Mouse (Mus musculus) forebrain, embryonic 12.5 days (tissue): Measurements from ENCODE around the gene Rfx4. TPM values are rescaled to one million over a fixed set of nuclear protein-coding genes. Genes with fewer than 3 reads are reported as not detected.
A peak's percentile ranks its signal among the peaks of the same experiment; 100 is the strongest.

ENCODE experiments used
- ATAC-seq: fragments of 200-750 bp; cut with Nextera tagmentation; 2 replicates; pipeline ENCODE4 v1.8.0; 2017; ENCODE audit warnings: moderate TSS enrichment; ENCODE audit not compliant: low FRiP score
- H3K27ac ChIP-seq: fragments of 300-500 bp; sonication (generic); 2 replicates; pipeline ENCODE4 v1.5.1; 2016; ENCODE audit warnings: mild to moderate bottlenecking
- H3K27me3 ChIP-seq: fragments of 300-500 bp; sonication (generic); 2 replicates; pipeline ENCODE4 v1.6.1; 2016; ENCODE audit warnings: mild to moderate bottlenecking
- H3K36me3 ChIP-seq: fragments of 300-500 bp; sonication (generic); replicated peaks from 2 replicates; pipeline ENCODE4 v1.6.1; 2016; ENCODE audit warnings: mild to moderate bottlenecking
- H3K4me1 ChIP-seq: fragments of 300-500 bp; sonication (generic); 2 replicates; pipeline ENCODE4 v1.6.1; 2016
- H3K4me2 ChIP-seq: fragments of 300-500 bp; sonication (generic); 2 replicates; pipeline ENCODE4 v1.6.1; 2016; ENCODE audit warnings: mild to moderate bottlenecking, moderate library complexity
- H3K4me3 ChIP-seq: fragments of 300-500 bp; sonication (generic); replicated peaks from 2 replicates; pipeline ENCODE4 v1.5.1; 2016; ENCODE audit warnings: mild to moderate bottlenecking
- H3K9ac ChIP-seq: fragments of 300-500 bp; sonication (generic); 2 replicates; pipeline ENCODE4 v1.6.1; 2016; ENCODE audit warnings: mild to moderate bottlenecking
- H3K9me3 ChIP-seq: fragments of 300-500 bp; sonication (generic); 2 replicates; pipeline ENCODE4 v1.6.1; 2016
- WGBS: fragments of 180-500 bp; shearing (Covaris S2); methylation state at CpG from one replicate; pipeline ENCODE4 v1.1.7; 2016; 5-methylcytosine and 5-hydroxymethylcytosine counted together
- polyA plus RNA-seq: library from polyadenylated mRNA; unstranded; fragments of >200 nt; fragmentation: Nextera tagmentation; extraction: Ambion mirVana; gene quantifications from 2 replicates; pipeline ENCODE4 v1.2.1, GENCODE M21; 2016

Rfx4 gene
- polyA plus RNA-seq, 1 experiment from 2014 or later = 26.5 TPM

DNA sequence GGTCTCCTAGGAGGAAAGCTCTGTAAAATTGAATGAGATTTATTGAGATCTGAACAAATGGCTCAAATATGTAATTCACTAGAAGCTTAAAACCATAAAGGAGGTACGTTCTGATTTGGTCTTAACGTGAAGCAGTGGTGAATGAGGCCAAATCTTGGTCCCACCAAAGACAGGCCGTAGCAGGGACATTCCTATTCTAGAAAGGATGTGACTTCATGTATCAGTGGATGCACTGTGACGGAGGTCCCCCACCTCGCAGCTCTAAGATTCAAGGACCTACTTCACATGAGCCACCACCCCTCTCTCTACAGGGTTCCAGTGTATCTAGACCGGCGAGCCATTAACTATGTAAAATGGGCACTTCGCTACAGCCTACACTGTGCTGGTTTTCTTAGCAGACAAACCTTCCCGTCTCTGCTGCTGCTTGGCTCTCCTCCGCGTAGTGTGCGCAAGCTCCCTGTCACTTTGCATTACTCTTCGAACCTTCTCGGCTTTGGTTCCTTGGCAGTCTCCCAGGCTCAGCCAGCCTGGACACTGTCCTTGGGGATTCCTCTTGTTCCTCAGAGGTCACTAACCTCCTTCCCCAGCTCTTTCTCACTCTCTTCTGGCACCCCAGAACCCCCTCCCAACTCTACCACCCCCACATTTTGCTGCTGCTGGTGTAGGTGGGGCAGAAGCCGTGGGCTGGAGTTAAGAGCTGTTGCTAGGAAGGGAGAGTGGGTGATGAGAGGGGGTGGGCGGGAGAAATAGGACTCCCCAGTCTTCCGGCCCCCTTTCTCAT is 153.3 kb downstream of the Rfx4 start:
- Histone ChIP-seq H3K4me2 (no peak overlapping the region), H3K9ac (no peak overlapping the region), H3K4me1 (peaks cover 31% of the 10 kb centered on the region), H3K9me3 (no peaks in the 10 kb centered on the region), H3K27ac (no peak overlapping the region), H3K4me3 (no peak overlapping the region), H3K27me3 (peaks cover 41% of the 10 kb centered on the region), H3K36me3 (peaks cover 16% of the 10 kb centered on the region)
- WGBS = 71% methylated on average over 17 of the region's 17 CpGs
- ATAC-seq = no peak

DNA sequence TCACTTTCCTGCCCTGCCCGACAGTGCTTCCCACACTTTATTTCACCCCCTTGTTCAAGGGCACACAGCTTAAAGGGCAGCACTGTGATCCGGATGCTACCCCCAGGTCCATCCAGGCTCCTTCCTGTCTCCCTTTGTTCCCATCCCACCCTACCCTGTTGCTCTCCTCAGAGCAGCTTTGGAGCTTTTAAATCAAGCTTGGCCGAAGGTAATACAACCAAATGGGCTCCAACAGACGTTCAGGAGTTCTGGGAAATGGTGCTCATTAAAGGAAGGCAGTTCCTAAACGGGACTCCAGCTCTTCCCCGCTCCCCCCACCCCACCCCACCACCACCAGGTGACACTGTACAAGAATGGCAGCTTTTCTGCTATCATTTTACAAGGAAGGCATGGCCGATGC is 154.3 kb downstream of the Rfx4 start:
- H3K4me3 ChIP-seq = no peak overlapping the region
- no peak overlapping the region for H3K27ac ChIP-seq
- no peak overlapping the region for H3K9ac ChIP-seq
- peaks cover 6% of the 10 kb centered on the region for H3K36me3 ChIP-seq
- peaks cover 31% of the 10 kb centered on the region for H3K4me1 ChIP-seq
- no peak for ATAC-seq
- peaks cover 45% of the 10 kb centered on the region for H3K27me3 ChIP-seq
- no peaks in the 10 kb centered on the region for H3K9me3 ChIP-seq
- H3K4me2 ChIP-seq = no peak overlapping the region
- 12% methylated on average over 7 of the region's 7 CpGs for WGBS

DNA sequence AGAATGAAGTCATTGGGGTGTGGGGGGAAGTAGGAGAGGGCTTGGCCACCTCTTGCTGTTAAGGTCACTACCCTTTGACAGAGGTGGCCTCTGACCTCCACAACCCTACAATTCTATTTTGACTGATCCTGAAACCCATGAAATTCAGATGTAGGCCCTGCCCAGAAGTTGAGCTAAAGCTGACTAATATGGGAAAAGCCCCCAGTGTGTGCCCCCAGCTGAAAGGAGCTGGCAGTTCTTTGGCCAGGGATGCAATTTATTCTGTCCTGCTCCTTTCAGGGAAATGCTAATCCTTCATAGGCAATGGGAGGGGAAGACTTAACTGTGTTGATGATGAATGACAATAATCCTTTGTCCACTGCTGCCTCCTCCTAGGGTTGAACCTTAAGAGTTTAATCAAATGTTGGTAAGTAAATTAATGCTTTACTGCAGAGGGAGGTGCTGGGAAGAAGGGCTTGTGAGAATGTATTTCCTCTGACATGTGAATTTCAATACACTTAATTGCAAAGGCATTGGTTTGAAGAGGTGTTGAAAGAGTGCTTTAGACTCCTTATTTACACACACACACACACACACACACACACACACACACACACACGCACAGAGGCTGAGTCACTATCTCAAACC is 155.0 kb downstream of the Rfx4 start:
- 0% methylated on average over 1 of the region's 1 CpGs for WGBS
- Histone ChIP-seq H3K4me2 (no peak overlapping the region), H3K9me3 (no peaks in the 10 kb centered on the region), H3K27ac (0 out of 2 replicates have a peak overlapping the region, but pooled peaks have one; percentile 8), H3K36me3 (no peaks in the 10 kb centered on the region), H3K9ac (no peak overlapping the region), H3K27me3 (peaks cover 45% of the 10 kb centered on the region), H3K4me3 (no peak overlapping the region), H3K4me1 (peaks cover 31% of the 10 kb centered on the region)
- peak; percentile 51; the same call in 1 of the 2 replicates for ATAC-seq

DNA sequence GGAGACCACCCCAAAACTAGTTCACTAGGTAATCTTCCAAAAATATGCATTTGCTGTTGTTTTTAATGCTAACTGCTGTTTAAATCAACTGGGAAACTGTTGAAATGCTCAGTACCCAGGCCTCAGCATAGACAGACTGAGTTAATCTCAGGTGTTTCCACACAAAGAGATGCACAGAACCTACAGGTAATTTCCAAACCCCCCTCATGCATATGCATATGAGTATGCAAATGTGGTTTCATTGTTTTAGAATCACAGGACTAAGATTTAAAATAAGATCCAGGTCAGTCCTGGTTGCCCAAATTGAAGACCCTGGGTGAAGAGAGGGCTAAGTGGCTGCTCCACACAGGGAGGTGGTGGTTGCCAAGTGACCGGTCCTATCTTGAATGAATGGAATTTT is 157.3 kb downstream of the Rfx4 start:
- Histone ChIP-seq H3K27ac (no peak overlapping the region), H3K4me3 (no peak overlapping the region), H3K36me3 (no peaks in the 10 kb centered on the region), H3K4me1 (peaks cover 34% of the 10 kb centered on the region), H3K27me3 (peaks cover 42% of the 10 kb centered on the region), H3K9me3 (no peaks in the 10 kb centered on the region), H3K4me2 (no peak overlapping the region), H3K9ac (no peak overlapping the region)
- no peak for ATAC-seq
- 74% methylated on average over 1 of the region's 1 CpGs for WGBS

DNA sequence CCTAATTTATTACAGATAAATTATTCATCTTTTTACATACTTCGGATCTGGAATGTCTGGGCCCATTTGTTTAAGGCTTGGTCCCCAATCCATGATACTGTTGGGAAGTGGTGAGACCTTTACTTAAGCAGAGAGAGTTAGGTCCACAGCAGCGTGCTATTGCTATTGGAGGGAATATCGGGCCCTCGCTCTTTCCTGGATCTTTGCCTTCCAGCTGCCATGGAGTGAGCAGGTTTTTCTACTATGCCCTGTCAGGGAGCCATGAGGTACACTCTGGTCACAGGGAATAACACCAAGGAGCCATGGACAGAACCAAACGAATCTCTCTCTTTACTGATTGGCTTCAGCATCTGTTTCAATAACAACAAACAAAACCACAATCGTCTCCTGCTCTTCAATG is 159.6 kb downstream of the Rfx4 start:
- WGBS = 87% methylated on average over 6 of the region's 6 CpGs
- H3K27ac ChIP-seq = no peak overlapping the region
- H3K36me3 ChIP-seq = no peaks in the 10 kb centered on the region
- H3K9ac ChIP-seq = no peak overlapping the region
- no peak overlapping the region for H3K4me3 ChIP-seq
- H3K9me3 ChIP-seq = no peaks in the 10 kb centered on the region
- peaks cover 20% of the 10 kb centered on the region for H3K27me3 ChIP-seq
- ATAC-seq = no peak
- peaks cover 38% of the 10 kb centered on the region for H3K4me1 ChIP-seq
- no peak overlapping the region for H3K4me2 ChIP-seq

DNA sequence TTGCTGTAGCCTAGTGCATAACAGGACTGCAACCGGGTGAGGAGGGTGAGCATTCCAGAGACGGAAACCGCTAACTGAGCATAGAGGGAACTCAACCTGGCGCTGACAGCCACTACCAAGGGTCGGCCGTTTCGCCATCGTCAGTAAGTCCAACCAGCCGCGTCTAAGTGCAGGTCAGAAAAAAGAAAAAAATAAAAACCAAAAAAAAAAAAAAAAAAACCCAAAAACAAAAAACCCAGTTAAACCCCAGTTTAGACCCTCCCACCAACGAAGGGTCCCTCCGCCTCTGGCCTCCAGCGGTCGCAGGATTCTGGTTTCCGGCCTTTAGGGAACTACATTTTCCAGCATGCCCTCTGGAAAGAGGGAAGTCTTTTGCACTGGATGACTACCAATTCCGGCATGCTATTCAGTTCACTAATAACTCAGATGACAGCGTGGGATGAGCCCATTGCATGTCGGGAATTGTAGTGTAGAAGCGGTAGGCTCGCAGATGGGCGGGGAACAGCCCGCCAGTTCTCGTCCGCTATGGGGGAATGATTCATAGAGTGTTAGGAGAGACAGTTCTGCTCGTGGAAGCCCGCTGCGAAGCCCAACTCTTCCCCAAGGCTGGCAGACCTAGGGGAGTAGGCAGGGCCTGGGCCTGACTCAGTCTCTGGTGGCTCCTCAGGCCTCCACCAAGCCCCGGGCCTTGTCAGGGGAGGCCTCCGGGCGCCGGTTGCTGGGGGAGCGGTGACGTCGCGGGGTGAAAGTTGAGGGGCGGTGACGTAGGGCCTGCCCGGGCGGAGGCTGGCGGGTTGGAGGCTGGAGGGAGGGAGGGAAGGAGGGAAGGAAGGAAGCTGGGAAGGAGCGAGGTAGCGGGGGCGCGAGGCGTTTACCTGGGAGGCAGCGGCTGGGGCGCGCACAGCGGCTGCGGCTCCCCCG is 161.2 kb downstream of the Rfx4 start, which contains the start of gene Ric8b:
TSS of gene Ric8b (plus strand) at position 807 of the 921 bp plus-strand sequence.
- Histone ChIP-seq H3K36me3 (no peaks in the 10 kb centered on the region), H3K9me3 (no peaks in the 10 kb centered on the region), H3K27ac (peak within 1 kb of the TSS; percentile 94), H3K9ac (peak within 1 kb of the TSS; percentile 88), H3K4me1 (peaks cover 23% of the 10 kb centered on the region), H3K4me3 (peak within 1 kb of the TSS; percentile 81), H3K4me2 (peak within 1 kb of the TSS; percentile 86), H3K27me3 (peaks cover 15% of the 10 kb centered on the region)
- WGBS = under 1% methylated on average over 47 of the region's 51 CpGs
- ATAC-seq = peak; percentile 97

DNA sequence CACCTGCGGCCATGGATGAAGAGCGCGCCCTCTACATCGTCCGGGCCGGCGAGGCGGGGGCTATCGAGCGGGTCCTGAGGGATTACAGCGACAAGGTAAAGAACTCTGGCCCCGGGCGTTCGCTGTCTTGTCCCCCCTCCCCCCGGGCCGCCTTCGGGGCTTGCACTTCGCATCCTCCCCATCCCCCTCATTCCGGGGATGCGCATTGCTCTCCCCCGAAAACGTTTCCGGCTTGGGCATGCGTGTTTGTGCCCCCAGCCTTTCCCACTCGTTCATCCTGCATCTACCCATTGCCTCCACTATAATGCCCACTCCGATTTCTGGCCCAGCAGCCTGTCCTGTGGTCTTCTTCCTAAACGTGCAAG is 161.9 kb downstream of the Rfx4 start:
- peak overlapping the region; percentile 86 for H3K4me2 ChIP-seq
- peaks cover 11% of the 10 kb centered on the region; the same call in 1 of the 2 replicates for H3K27me3 ChIP-seq
- no peak; the same call in 1 of the 2 replicates for ATAC-seq
- H3K27ac ChIP-seq = peak overlapping the region; percentile 94
- H3K36me3 ChIP-seq = no peaks in the 10 kb centered on the region
- WGBS = under 1% methylated on average over 24 of the region's 27 CpGs
- H3K9ac ChIP-seq = peak overlapping the region; percentile 88
- H3K4me1 ChIP-seq = peaks cover 23% of the 10 kb centered on the region
- H3K4me3 ChIP-seq = peak overlapping the region; percentile 81
- H3K9me3 ChIP-seq = no peaks in the 10 kb centered on the region

DNA sequence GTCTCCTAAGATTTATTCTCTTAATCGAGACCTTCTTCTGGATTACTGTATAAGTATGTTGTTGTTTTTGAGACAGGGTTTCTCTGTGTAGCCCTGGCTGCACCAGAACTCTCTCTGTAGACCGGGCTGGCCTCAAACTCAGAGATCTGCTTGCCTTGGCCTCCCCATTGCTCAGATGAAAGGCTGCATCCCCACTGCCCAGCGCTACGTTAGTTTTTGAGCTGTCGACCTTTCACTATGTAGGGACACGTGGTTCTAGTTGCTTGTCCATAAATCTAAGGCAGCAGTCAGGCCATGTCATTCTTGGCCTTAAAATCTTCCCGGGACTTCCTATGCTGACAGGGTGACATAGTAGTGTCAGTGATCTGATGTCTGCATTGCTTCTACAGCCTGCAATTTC is 170.5 kb downstream of the Rfx4 start:
- WGBS = 86% methylated on average over 7 of the region's 7 CpGs
- no peaks in the 10 kb centered on the region for H3K9me3 ChIP-seq
- H3K36me3 ChIP-seq = peaks cover 24% of the 10 kb centered on the region
- no peak for ATAC-seq
- no peaks in the 10 kb centered on the region for H3K27me3 ChIP-seq
- no peak overlapping the region for H3K4me3 ChIP-seq
- peaks cover 2% of the 10 kb centered on the region; the same call in 1 of the 2 replicates for H3K4me1 ChIP-seq
- no peak overlapping the region for H3K4me2 ChIP-seq
- no peak overlapping the region for H3K9ac ChIP-seq
- H3K27ac ChIP-seq = no peak overlapping the region

DNA sequence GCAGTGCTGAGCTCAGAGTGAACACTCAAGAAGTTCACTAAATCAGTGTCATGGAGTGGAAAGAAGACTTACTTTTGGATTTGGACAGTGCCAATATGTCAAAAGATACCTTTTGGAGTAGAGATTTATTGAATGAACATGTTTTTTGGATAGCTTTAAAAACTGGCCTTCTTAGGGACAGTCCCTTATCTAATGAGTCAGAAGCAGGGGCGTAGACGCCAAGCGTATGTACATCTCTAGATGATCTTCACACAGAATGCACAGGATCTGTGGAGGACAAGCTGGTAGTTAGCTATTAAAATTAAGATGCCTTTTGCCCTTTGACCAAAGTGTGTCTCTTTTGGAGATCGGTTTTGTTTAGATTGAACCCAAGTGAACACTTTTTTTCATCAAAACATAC is 171.0 kb downstream of the Rfx4 start:
- Histone ChIP-seq H3K36me3 (peaks cover 24% of the 10 kb centered on the region), H3K4me3 (no peak overlapping the region), H3K4me1 (peaks cover 2% of the 10 kb centered on the region; the same call in 1 of the 2 replicates), H3K4me2 (no peak overlapping the region), H3K9ac (no peak overlapping the region), H3K9me3 (no peaks in the 10 kb centered on the region), H3K27ac (no peak overlapping the region), H3K27me3 (no peaks in the 10 kb centered on the region)
- WGBS = 95% methylated on average over 4 of the region's 4 CpGs
- no peak for ATAC-seq

DNA sequence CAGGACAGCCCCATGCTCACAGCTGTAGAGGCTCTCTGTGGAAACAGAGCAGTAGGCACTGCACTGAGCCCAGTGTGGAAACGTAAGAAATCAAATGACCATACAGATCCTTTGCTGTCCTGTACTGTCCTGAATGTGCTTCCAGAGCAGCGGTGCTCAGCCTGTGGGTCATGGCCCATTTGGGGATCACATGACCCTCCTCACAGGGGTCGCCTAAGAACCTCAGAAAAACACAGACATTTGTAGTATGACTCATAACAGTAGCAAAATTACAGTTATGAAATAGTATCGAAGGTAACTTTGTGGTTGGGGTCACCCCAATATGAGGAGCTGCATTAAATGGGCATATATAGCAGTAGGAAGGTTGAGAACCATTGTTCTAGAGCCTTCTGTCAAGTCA is 172.6 kb downstream of the Rfx4 start:
- Histone ChIP-seq H3K4me1 (peaks cover 2% of the 10 kb centered on the region; the same call in 1 of the 2 replicates), H3K36me3 (peaks cover 24% of the 10 kb centered on the region), H3K9ac (no peak overlapping the region), H3K27ac (no peak overlapping the region), H3K9me3 (no peaks in the 10 kb centered on the region), H3K4me3 (no peak overlapping the region), H3K27me3 (no peaks in the 10 kb centered on the region), H3K4me2 (no peak overlapping the region)
- 89% methylated on average over 4 of the region's 4 CpGs for WGBS
- ATAC-seq = no peak

DNA sequence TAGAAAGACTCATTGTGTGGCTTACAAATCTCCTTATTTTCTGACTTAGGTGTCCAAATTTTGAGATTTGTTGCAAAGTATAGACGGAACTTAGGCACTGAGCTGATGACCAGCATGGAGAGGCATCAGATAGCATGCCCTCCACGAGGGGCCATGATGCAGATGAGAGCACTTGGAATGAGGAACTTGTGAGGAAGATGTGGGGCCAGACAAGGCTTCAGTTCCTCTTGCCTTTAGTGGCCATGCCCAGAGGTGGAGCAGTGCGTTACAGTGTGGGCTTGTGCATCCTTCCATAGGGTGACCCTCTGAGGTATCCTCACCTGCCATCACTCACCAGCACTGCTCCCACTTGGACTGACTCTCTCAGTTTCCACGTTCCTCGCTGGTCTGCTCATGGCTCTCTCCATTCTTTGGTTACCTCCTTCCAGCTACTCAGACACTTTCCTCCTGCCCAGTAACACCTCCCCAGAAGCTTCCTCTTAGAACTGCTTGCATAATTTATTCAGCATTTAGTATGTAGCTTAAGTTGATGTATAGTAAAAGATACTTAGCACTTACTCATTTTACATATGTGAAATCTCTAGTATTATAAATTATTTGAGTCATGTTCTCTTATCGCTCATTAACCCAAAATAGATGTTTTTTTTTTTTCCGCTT is 179.8 kb downstream of the Rfx4 start:
- Histone ChIP-seq H3K36me3 (no peaks in the 10 kb centered on the region), H3K4me2 (no peak overlapping the region), H3K9ac (no peak overlapping the region), H3K9me3 (no peaks in the 10 kb centered on the region), H3K27ac (no peak overlapping the region), H3K4me1 (peaks cover 8% of the 10 kb centered on the region; the same call in 1 of the 2 replicates), H3K27me3 (no peaks in the 10 kb centered on the region), H3K4me3 (no peak overlapping the region)
- no peak for ATAC-seq
- 82% methylated on average over 7 of the region's 7 CpGs for WGBS
